Mouse (Mus musculus): ENCODE measurements around the gene Pou4f2. TPM values are rescaled to one million over a fixed set of nuclear protein-coding genes. Genes with fewer than 3 reads are reported as not detected.

Pou4f2 gene
- total and polyA plus RNA-seq, 2 experiments = not detected

- no peaks in the 10 kb centered on the region for H3K36me3 ChIP-seq (ENCODE audit: control insufficient read depth, insufficient read depth, low read length)
- H3K27me3 ChIP-seq (ENCODE audit: control insufficient read depth, insufficient read depth, low read length) = peaks cover 2% of the 10 kb centered on the region; the same call in 1 of the 2 replicates
- WGBS = 3% methylated on average over 32 of the region's 32 CpGs
- TF ChIP-seq POLR2A (IDR thresholded peaks at IDR 0.05; ENCODE audit: extremely low read depth, insufficient read depth, low read length) (no peak), CTCF (IDR thresholded peaks at IDR 0.05; ENCODE audit: low read depth, low read length) (no peak)
- no peak overlapping the region for H3K27ac ChIP-seq (replicated peaks; ENCODE audit: insufficient read depth, low read depth, low read length)
- H3K79me2 ChIP-seq (ENCODE audit: control insufficient read depth, insufficient read depth, low read length) = no peaks in the 10 kb centered on the region
- H3K9ac ChIP-seq (ENCODE audit: low read depth, low read length) = no peak overlapping the region
- DNase-seq (ENCODE audit: extremely low read depth, low read depth, low spot score) = no peak
- no peaks in the 10 kb centered on the region for H3K4me1 ChIP-seq (ENCODE audit: control insufficient read depth, insufficient read depth, low read length)
- no peak overlapping the region for H3K4me3 ChIP-seq (ENCODE audit: insufficient read depth, low read depth, low read length)
Observed at GRCm38 (mm10) chr8:78426875-78427768, 9.3 kb downstream of the Pou4f2 start.

- no peak for TF ChIP-seq CTCF (IDR thresholded peaks at IDR 0.05; ENCODE audit: low read depth, low read length)
- no peak for TF ChIP-seq POLR2A (IDR thresholded peaks at IDR 0.05; ENCODE audit: extremely low read depth, insufficient read depth, low read length)
- Histone ChIP-seq H3K27me3 (ENCODE audit: control insufficient read depth, insufficient read depth, low read length) (peaks cover 2% of the 10 kb centered on the region; the same call in 1 of the 2 replicates), H3K79me2 (ENCODE audit: control insufficient read depth, insufficient read depth, low read length) (no peaks in the 10 kb centered on the region), H3K36me3 (ENCODE audit: control insufficient read depth, insufficient read depth, low read length) (no peaks in the 10 kb centered on the region), H3K9ac (ENCODE audit: low read depth, low read length) (no peak overlapping the region), H3K4me3 (ENCODE audit: insufficient read depth, low read depth, low read length) (no peak overlapping the region), H3K27ac (replicated peaks; ENCODE audit: insufficient read depth, low read depth, low read length) (no peak overlapping the region), H3K4me1 (ENCODE audit: control insufficient read depth, insufficient read depth, low read length) (no peaks in the 10 kb centered on the region)
- WGBS = 3% methylated on average over 10 of the region's 10 CpGs
- DNase-seq (ENCODE audit: extremely low read depth, low read depth, low spot score) = no peak
Observed at GRCm38 (mm10) chr8:78426455-78426854, 10.0 kb downstream of the Pou4f2 start.

DNA sequence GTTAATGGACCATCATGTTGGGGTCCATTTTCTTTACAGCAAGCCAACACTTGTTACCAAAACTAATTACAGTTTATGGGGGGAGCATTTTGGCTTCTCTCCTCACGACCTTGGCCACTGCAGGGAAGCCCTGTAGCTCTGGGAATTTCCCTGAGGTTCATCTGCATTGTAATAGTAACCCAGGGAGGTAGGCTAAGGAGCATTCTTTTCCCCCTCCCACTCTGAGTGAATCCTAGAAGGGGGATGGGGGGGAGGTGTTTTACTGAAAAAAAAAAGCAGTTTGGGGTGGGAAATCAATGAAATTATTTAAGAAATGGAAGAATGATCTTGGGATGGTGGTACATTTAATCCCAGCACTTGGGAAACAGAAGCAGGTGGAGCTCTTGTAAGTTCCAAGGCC, 12.5 kb downstream of the Pou4f2 start:
- H3K27ac ChIP-seq (replicated peaks; ENCODE audit: insufficient read depth, low read depth, low read length) = no peak overlapping the region
- WGBS = 2% methylated on average over 1 of the region's 1 CpGs
- H3K36me3 ChIP-seq (ENCODE audit: control insufficient read depth, insufficient read depth, low read length) = no peaks in the 10 kb centered on the region
- no peak for TF ChIP-seq POLR2A (IDR thresholded peaks at IDR 0.05; ENCODE audit: extremely low read depth, insufficient read depth, low read length)
- TF ChIP-seq CTCF (IDR thresholded peaks at IDR 0.05; ENCODE audit: low read depth, low read length) = no peak
- no peaks in the 10 kb centered on the region for H3K4me1 ChIP-seq (ENCODE audit: control insufficient read depth, insufficient read depth, low read length)
- no peak for DNase-seq (ENCODE audit: extremely low read depth, low read depth, low spot score)
- H3K9ac ChIP-seq (ENCODE audit: low read depth, low read length) = no peak overlapping the region
- H3K4me3 ChIP-seq (ENCODE audit: insufficient read depth, low read depth, low read length) = no peak overlapping the region
- H3K79me2 ChIP-seq (ENCODE audit: control insufficient read depth, insufficient read depth, low read length) = no peaks in the 10 kb centered on the region
- peaks cover 2% of the 10 kb centered on the region; the same call in 1 of the 2 replicates for H3K27me3 ChIP-seq (ENCODE audit: control insufficient read depth, insufficient read depth, low read length)

GRCm38 (mm10) chr8:78420101-78420503, 16.3 kb downstream of the Pou4f2 start:
- TF ChIP-seq POLR2A (IDR thresholded peaks at IDR 0.05; ENCODE audit: extremely low read depth, insufficient read depth, low read length) (no peak), CTCF (IDR thresholded peaks at IDR 0.05; ENCODE audit: low read depth, low read length) (no peak)
- DNase-seq (ENCODE audit: extremely low read depth, low read depth, low spot score) = no peak
- 2% methylated on average over 19 of the region's 19 CpGs for WGBS
- Histone ChIP-seq H3K79me2 (ENCODE audit: control insufficient read depth, insufficient read depth, low read length) (no peaks in the 10 kb centered on the region), H3K27me3 (ENCODE audit: control insufficient read depth, insufficient read depth, low read length) (no peaks in the 10 kb centered on the region; the same call in 1 of the 2 replicates), H3K9ac (ENCODE audit: low read depth, low read length) (no peak overlapping the region), H3K4me1 (ENCODE audit: control insufficient read depth, insufficient read depth, low read length) (no peaks in the 10 kb centered on the region), H3K27ac (replicated peaks; ENCODE audit: insufficient read depth, low read depth, low read length) (no peak overlapping the region), H3K36me3 (ENCODE audit: control insufficient read depth, insufficient read depth, low read length) (no peaks in the 10 kb centered on the region), H3K4me3 (ENCODE audit: insufficient read depth, low read depth, low read length) (no peak overlapping the region)

DNA sequence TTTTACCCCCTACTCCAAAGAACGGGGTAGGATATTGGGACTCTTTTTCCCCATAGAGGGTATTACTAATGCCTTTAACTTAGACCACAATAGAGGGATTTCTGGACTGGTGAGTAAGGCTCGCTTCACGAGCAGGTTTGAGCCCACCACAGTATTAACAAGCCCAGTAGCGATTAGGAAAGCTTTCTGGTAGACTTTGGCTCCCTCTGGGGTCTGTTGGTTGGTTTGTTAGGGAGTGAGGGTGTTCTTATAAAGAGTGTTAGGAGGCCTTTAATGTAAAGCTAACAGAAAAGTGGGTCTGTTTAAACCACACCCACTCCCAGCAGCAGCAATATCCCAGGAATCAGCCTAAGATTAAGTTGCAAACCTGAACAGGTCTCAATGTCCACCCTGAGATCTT, 17.2 kb downstream of the Pou4f2 start:
- H3K27me3 ChIP-seq (ENCODE audit: control insufficient read depth, insufficient read depth, low read length) = no peaks in the 10 kb centered on the region; the same call in 1 of the 2 replicates
- H3K79me2 ChIP-seq (ENCODE audit: control insufficient read depth, insufficient read depth, low read length) = no peaks in the 10 kb centered on the region
- H3K4me1 ChIP-seq (ENCODE audit: control insufficient read depth, insufficient read depth, low read length) = no peaks in the 10 kb centered on the region
- no peak overlapping the region for H3K4me3 ChIP-seq (ENCODE audit: insufficient read depth, low read depth, low read length)
- DNase-seq (ENCODE audit: extremely low read depth, low read depth, low spot score) = no peak
- no peaks in the 10 kb centered on the region for H3K36me3 ChIP-seq (ENCODE audit: control insufficient read depth, insufficient read depth, low read length)
- 34% methylated on average over 4 of the region's 4 CpGs for WGBS
- no peak for TF ChIP-seq CTCF (IDR thresholded peaks at IDR 0.05; ENCODE audit: low read depth, low read length)
- no peak for TF ChIP-seq POLR2A (IDR thresholded peaks at IDR 0.05; ENCODE audit: extremely low read depth, insufficient read depth, low read length)
- H3K27ac ChIP-seq (replicated peaks; ENCODE audit: insufficient read depth, low read depth, low read length) = no peak overlapping the region
- no peak overlapping the region for H3K9ac ChIP-seq (ENCODE audit: low read depth, low read length)

DNA sequence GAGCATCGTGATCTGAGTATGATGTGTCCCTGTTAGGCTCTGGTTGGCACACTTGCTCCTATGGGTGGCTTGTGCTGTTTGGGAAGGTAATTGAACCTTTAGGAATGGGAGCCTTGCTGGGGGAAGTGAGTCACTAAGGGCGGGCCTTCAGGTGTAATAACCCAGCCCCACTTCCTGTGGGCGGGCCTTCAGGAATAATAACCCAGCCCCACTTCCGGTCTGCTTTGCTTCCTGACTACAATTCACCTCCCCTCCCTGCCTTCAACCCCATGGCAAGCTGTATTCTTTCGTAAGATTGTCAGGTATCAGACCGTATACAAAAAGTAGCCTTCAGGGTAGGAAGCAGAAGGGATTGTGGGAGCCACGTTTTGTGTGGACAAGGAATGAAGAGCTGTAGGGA, 45.7 kb downstream of the Pou4f2 start:
- DNase-seq (ENCODE audit: extremely low read depth, low read depth, low spot score) = no peak
- WGBS = 88% methylated on average over 7 of the region's 7 CpGs
- no peak for TF ChIP-seq CTCF (IDR thresholded peaks at IDR 0.05; ENCODE audit: low read depth, low read length)
- no peak for TF ChIP-seq POLR2A (IDR thresholded peaks at IDR 0.05; ENCODE audit: extremely low read depth, insufficient read depth, low read length)

More for the DNA sequence above, 45.7 kb downstream of the Pou4f2 start:
- H3K79me2 ChIP-seq (ENCODE audit: control insufficient read depth, insufficient read depth, low read length) = no peaks in the 10 kb centered on the region
- no peaks in the 10 kb centered on the region for H3K27me3 ChIP-seq (ENCODE audit: control insufficient read depth, insufficient read depth, low read length)
- no peak overlapping the region for H3K27ac ChIP-seq (replicated peaks; ENCODE audit: insufficient read depth, low read depth, low read length)
- H3K4me3 ChIP-seq (ENCODE audit: insufficient read depth, low read depth, low read length) = no peak overlapping the region
- H3K36me3 ChIP-seq (ENCODE audit: control insufficient read depth, insufficient read depth, low read length) = no peaks in the 10 kb centered on the region
- H3K9ac ChIP-seq (ENCODE audit: low read depth, low read length) = no peak overlapping the region
- no peaks in the 10 kb centered on the region for H3K4me1 ChIP-seq (ENCODE audit: control insufficient read depth, insufficient read depth, low read length)

Other genes with a start within 250 kb of the Pou4f2 start
- not detected in 2 replicates for gene Ttc29, start 223.3 kb downstream of the Pou4f2 start, total RNA-seq (2014; rRNA removed)
- not detected in 2 replicates for gene Ttc29, start 223.3 kb downstream of the Pou4f2 start, polyA plus RNA-seq (2012; rRNA removed)
- gene Rbmxl1, start 72.3 kb upstream of the Pou4f2 start, total RNA-seq (2014; rRNA removed) = 13.5 and 15.0 TPM in 2 replicates
- gene Rbmxl1, start 72.3 kb upstream of the Pou4f2 start, polyA plus RNA-seq (2012; rRNA removed) = 9.9 and 10.7 TPM in 2 replicates
- gene Slc10a7, start 72.7 kb upstream of the Pou4f2 start, total RNA-seq (2014; rRNA removed) = 6.6 and 7.5 TPM in 2 replicates
- gene Slc10a7, start 72.7 kb upstream of the Pou4f2 start, polyA plus RNA-seq (2012; rRNA removed) = 4.1 and 6.3 TPM in 2 replicates

All from liver, adult 2 months (tissue).